Mouse (Mus musculus) intestine, embryonic 16.5 days (tissue): Measurements from ENCODE around the gene Sigirr. TPM values are rescaled to one million over a fixed set of nuclear protein-coding genes. Genes with fewer than 3 reads are reported as not detected.
A peak's percentile ranks its signal among the peaks of the same experiment; 100 is the strongest.

Experiments
- ATAC-seq: fragments of 200-750 bp; cut with Nextera tagmentation; 2 replicates; pipeline ENCODE4 v1.8.0; 2017; ENCODE audit warnings: moderate TSS enrichment, moderate library complexity
- H3K27ac ChIP-seq: fragments of 300-500 bp; sonication (generic); 2 replicates; pipeline ENCODE4 v1.5.1; 2014; ENCODE audit warnings: mild to moderate bottlenecking, low read length
- H3K27me3 ChIP-seq: fragments of 300-500 bp; sonication (generic); replicated peaks from 2 replicates; pipeline ENCODE4 v1.6.1; 2014; ENCODE audit warnings: low read length, control low read depth, mixed read lengths; ENCODE audit not compliant: control insufficient read depth, insufficient read depth
- H3K36me3 ChIP-seq: fragments of 300-500 bp; sonication (generic); 2 replicates; pipeline ENCODE4 v1.6.1; 2014; ENCODE audit warnings: low read length, control low read depth; ENCODE audit not compliant: control insufficient read depth, insufficient read depth
- H3K4me1 ChIP-seq: fragments of 300-500 bp; sonication (generic); 2 replicates; pipeline ENCODE4 v1.6.1; 2014; ENCODE audit warnings: low read length, control low read depth, mixed read lengths; ENCODE audit not compliant: control insufficient read depth, insufficient read depth
- H3K4me2 ChIP-seq: fragments of 300-500 bp; sonication (generic); 2 replicates; pipeline ENCODE4 v1.6.1; 2014; ENCODE audit warnings: low read depth, low read length, control low read depth
- H3K4me3 ChIP-seq: fragments of 300-500 bp; sonication (generic); 2 replicates; pipeline ENCODE4 v1.5.1; 2014; ENCODE audit warnings: mild to moderate bottlenecking, low read length
- H3K9ac ChIP-seq: fragments of 300-500 bp; sonication (generic); 2 replicates; pipeline ENCODE4 v1.6.1; 2014; ENCODE audit warnings: low read depth, low read length
- H3K9me3 ChIP-seq: fragments of 300-500 bp; sonication (generic); 2 replicates; pipeline ENCODE4 v1.6.1; 2016; ENCODE audit warnings: low read length, control low read depth; ENCODE audit not compliant: control insufficient read depth
- WGBS: fragments of 180-500 bp; shearing (Covaris S2); extraction: QIAGEN DNeasy Blood & Tissue Kit; methylation state at CpG from one replicate; pipeline ENCODE4 v1.1.7; 2014; 5-methylcytosine and 5-hydroxymethylcytosine counted together
- polyA plus RNA-seq: library from polyadenylated mRNA; unstranded; fragments of >200 nt; fragmentation: Nextera tagmentation; extraction: Ambion mirVana; gene quantifications from 2 replicates; pipeline ENCODE4 v1.2.1, GENCODE M21; 2015

Gene Sigirr
- polyA plus RNA-seq, 1 experiment from 2014 or later: 29.4 TPM

- peaks cover 20% of the 10 kb centered on the region for H3K4me1 ChIP-seq
- no peaks in the 10 kb centered on the region for H3K27me3 ChIP-seq
- 90% methylated on average over 14 of the region's 14 CpGs for WGBS
- no peak overlapping the region for H3K9ac ChIP-seq
- H3K27ac ChIP-seq: no peak overlapping the region
- no peak overlapping the region for H3K4me2 ChIP-seq
- H3K9me3 ChIP-seq: no peaks in the 10 kb centered on the region
- H3K36me3 ChIP-seq: no peaks in the 10 kb centered on the region
- ATAC-seq: no peak
- H3K4me3 ChIP-seq: no peak overlapping the region
Observed at GRCm38 (mm10) chr7:141058601-141059341, 41.6 kb downstream of the Sigirr start.

- no peak overlapping the region for H3K4me3 ChIP-seq
- no peak for ATAC-seq
- no peaks in the 10 kb centered on the region for H3K27me3 ChIP-seq
- H3K4me2 ChIP-seq: no peak overlapping the region
- H3K36me3 ChIP-seq: no peaks in the 10 kb centered on the region
- H3K9ac ChIP-seq: no peak overlapping the region
- WGBS: 100% methylated on average over 1 of the region's 1 CpGs
- peaks cover 15% of the 10 kb centered on the region for H3K4me1 ChIP-seq
- no peak overlapping the region for H3K27ac ChIP-seq
- H3K9me3 ChIP-seq: no peaks in the 10 kb centered on the region
Observed at GRCm38 (mm10) chr7:141057541-141057940, 42.8 kb downstream of the Sigirr start.

- no peaks in the 10 kb centered on the region for H3K9me3 ChIP-seq
- no peak for ATAC-seq
Observed at GRCm38 (mm10) chr7:141056976-141057375, 43.4 kb downstream of the Sigirr start.

GRCm38 (mm10) chr7:141055785-141056184, 44.6 kb downstream of the Sigirr start:
- Histone ChIP-seq H3K4me2 (no peak overlapping the region), H3K27me3 (no peaks in the 10 kb centered on the region), H3K27ac (no peak overlapping the region), H3K9me3 (no peaks in the 10 kb centered on the region), H3K4me1 (peaks cover 7% of the 10 kb centered on the region; the same call in 1 of the 2 replicates), H3K9ac (no peak overlapping the region), H3K4me3 (no peak overlapping the region), H3K36me3 (no peaks in the 10 kb centered on the region)
- WGBS: 78% methylated on average over 4 of the region's 4 CpGs
- ATAC-seq: no peak

More at GRCm38 (mm10) chr7:141056976-141057375, 43.4 kb downstream of the Sigirr start:
- Histone ChIP-seq H3K4me1 (peaks cover 15% of the 10 kb centered on the region), H3K4me3 (no peak overlapping the region), H3K4me2 (no peak overlapping the region), H3K36me3 (no peaks in the 10 kb centered on the region), H3K27me3 (no peaks in the 10 kb centered on the region), H3K27ac (no peak overlapping the region), H3K9ac (no peak overlapping the region)
- 85% methylated on average over 6 of the region's 6 CpGs for WGBS

GRCm38 (mm10) chr7:141052421-141052820, 48.0 kb downstream of the Sigirr start:
- no peak overlapping the region for H3K9ac ChIP-seq
- H3K4me1 ChIP-seq: peaks cover 5% of the 10 kb centered on the region
- WGBS: 73% methylated on average over 2 of the region's 2 CpGs
- H3K4me3 ChIP-seq: no peak overlapping the region
- H3K9me3 ChIP-seq: no peaks in the 10 kb centered on the region
- no peak for ATAC-seq
- no peak overlapping the region for H3K27ac ChIP-seq
- H3K27me3 ChIP-seq: no peaks in the 10 kb centered on the region
- H3K36me3 ChIP-seq: no peaks in the 10 kb centered on the region
- H3K4me2 ChIP-seq: no peak overlapping the region

GRCm38 (mm10) chr7:141052016-141052415, 48.4 kb downstream of the Sigirr start:
- Histone ChIP-seq H3K9me3 (no peaks in the 10 kb centered on the region), H3K27me3 (no peaks in the 10 kb centered on the region), H3K9ac (no peak overlapping the region), H3K27ac (no peak overlapping the region), H3K36me3 (no peaks in the 10 kb centered on the region), H3K4me3 (no peak overlapping the region), H3K4me2 (no peak overlapping the region), H3K4me1 (peaks cover 9% of the 10 kb centered on the region)
- no peak for ATAC-seq
- 83% methylated on average over 4 of the region's 4 CpGs for WGBS

GRCm38 (mm10) chr7:141051060-141051685, 49.2 kb downstream of the Sigirr start:
- Histone ChIP-seq H3K27ac (no peak overlapping the region), H3K27me3 (no peaks in the 10 kb centered on the region), H3K9me3 (no peaks in the 10 kb centered on the region), H3K9ac (no peak overlapping the region), H3K4me2 (no peak overlapping the region), H3K4me3 (no peak overlapping the region), H3K36me3 (no peaks in the 10 kb centered on the region), H3K4me1 (peaks cover 11% of the 10 kb centered on the region)
- ATAC-seq: no peak
- WGBS: 68% methylated on average over 17 of the region's 17 CpGs

- WGBS: 78% methylated on average over 2 of the region's 2 CpGs
- no peak for ATAC-seq
Observed at GRCm38 (mm10) chr7:141049326-141049725, 51.0 kb downstream of the Sigirr start.

GRCm38 (mm10) chr7:141048226-141049218, 51.9 kb downstream of the Sigirr start:
- Histone ChIP-seq H3K36me3 (no peaks in the 10 kb centered on the region), H3K4me2 (peak overlapping the region; percentile 89), H3K9ac (peak overlapping the region; percentile 61), H3K27ac (peak overlapping the region; percentile 92), H3K9me3 (no peaks in the 10 kb centered on the region), H3K27me3 (no peaks in the 10 kb centered on the region), H3K4me1 (peaks cover 11% of the 10 kb centered on the region), H3K4me3 (peak overlapping the region; percentile 36)
- 7% methylated on average over 21 of the region's 21 CpGs for WGBS
- peak; percentile 91 for ATAC-seq

More at GRCm38 (mm10) chr7:141049326-141049725, 51.0 kb downstream of the Sigirr start:
- Histone ChIP-seq H3K36me3 (no peaks in the 10 kb centered on the region), H3K9ac (no peak overlapping the region), H3K4me2 (no peak overlapping the region), H3K4me3 (no peak overlapping the region), H3K27ac (no peak overlapping the region), H3K4me1 (peaks cover 11% of the 10 kb centered on the region), H3K9me3 (no peaks in the 10 kb centered on the region), H3K27me3 (no peaks in the 10 kb centered on the region)
